Mouse (Mus musculus) kidney, embryonic 14.5 days (tissue): ENCODE measurements around the gene Olfr1275. TPM values are rescaled to one million over a fixed set of nuclear protein-coding genes. Genes with fewer than 3 reads are reported as not detected.

Experiments used
- ATAC-seq: fragments of 200-750 bp; cut with Nextera tagmentation; 2 replicates; pipeline ENCODE4 v1.8.0; 2017; ENCODE audit warnings: moderate number of reproducible peaks, mild to moderate bottlenecking, moderate TSS enrichment, moderate library complexity; ENCODE audit not compliant: low FRiP score, low TSS enrichment
- H3K27ac ChIP-seq: fragments of 300-500 bp; sonication (generic); 2 replicates; pipeline ENCODE4 v1.5.1; 2014; ENCODE audit warnings: low read depth, mild to moderate bottlenecking, low read length, moderate library complexity, mixed read lengths
- H3K27me3 ChIP-seq: fragments of 300-500 bp; sonication (generic); 2 replicates; pipeline ENCODE4 v1.6.1; 2014; ENCODE audit warnings: mild to moderate bottlenecking, low read length; ENCODE audit not compliant: control insufficient read depth, insufficient read depth
- H3K36me3 ChIP-seq: fragments of 300-500 bp; sonication (generic); 2 replicates; pipeline ENCODE4 v1.6.1; 2014; ENCODE audit warnings: low read length, mixed read lengths; ENCODE audit not compliant: control insufficient read depth, insufficient read depth
- H3K4me1 ChIP-seq: fragments of 300-500 bp; sonication (generic); 2 replicates; pipeline ENCODE4 v1.6.1; 2014; ENCODE audit warnings: low read length, mixed read lengths; ENCODE audit not compliant: control insufficient read depth, insufficient read depth
- H3K4me2 ChIP-seq: fragments of 300-500 bp; sonication (generic); replicated peaks from 2 replicates; pipeline ENCODE4 v1.6.1; 2014; ENCODE audit warnings: low read depth, mild to moderate bottlenecking, low read length
- H3K4me3 ChIP-seq: fragments of 300-500 bp; sonication (generic); 2 replicates; pipeline ENCODE4 v1.5.1; 2014; ENCODE audit warnings: mild to moderate bottlenecking, low read length
- H3K9ac ChIP-seq: fragments of 300-500 bp; sonication (generic); 2 replicates; pipeline ENCODE4 v1.6.1; 2014; ENCODE audit warnings: low read depth, mild to moderate bottlenecking, low read length, moderate library complexity
- H3K9me3 ChIP-seq: fragments of 300-500 bp; sonication (generic); 2 replicates; pipeline ENCODE4 v1.6.1; 2016; ENCODE audit warnings: low read length; ENCODE audit not compliant: control insufficient read depth
- WGBS: fragments of 180-500 bp; shearing (Covaris S2); extraction: QIAGEN DNeasy Blood & Tissue Kit; methylation state at CpG from one replicate; pipeline ENCODE4 v1.1.7; 2014; 5-methylcytosine and 5-hydroxymethylcytosine counted together
- polyA plus RNA-seq: library from polyadenylated mRNA; unstranded; fragments of >200 nt; fragmentation: Nextera tagmentation; extraction: Ambion mirVana; gene quantifications from 2 replicates; pipeline ENCODE4 v1.2.1, GENCODE M21; 2014

The Olfr1275 gene
- not detected in 2 replicates for polyA plus RNA-seq

DNA sequence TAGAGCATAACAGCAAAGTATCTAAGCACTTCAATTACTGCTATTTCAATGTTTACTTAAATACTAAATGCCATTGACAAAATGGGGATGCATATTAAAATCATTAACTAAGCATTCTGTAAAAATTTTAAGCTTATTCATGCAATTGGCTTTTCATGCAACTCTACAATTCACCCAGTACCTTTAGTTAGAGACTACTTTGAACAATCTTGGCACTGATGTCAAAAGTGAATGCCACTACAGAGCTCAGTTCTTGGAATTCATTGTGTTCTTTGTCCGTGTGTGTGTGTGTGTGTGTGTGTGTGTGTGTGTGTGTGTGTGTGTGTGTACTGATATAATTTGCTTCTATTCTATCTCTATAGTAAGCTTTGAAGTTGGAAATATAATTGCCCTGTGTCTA is at the start of gene Olfr1275:
Gene Olfr1275, minus strand, starts transcription at position 101 of the 400 bp plus-strand sequence.
- Histone ChIP-seq H3K36me3 (no peaks in the 10 kb centered on the region), H3K27me3 (no peaks in the 10 kb centered on the region), H3K9ac (no peak within 1 kb of the TSS), H3K4me2 (no peak within 1 kb of the TSS), H3K9me3 (no peaks in the 10 kb centered on the region), H3K4me1 (no peaks in the 10 kb centered on the region), H3K27ac (no peak within 1 kb of the TSS), H3K4me3 (no peak within 1 kb of the TSS)
- ATAC-seq: no peak
- 88% methylated on average over 1 of the region's 1 CpGs for WGBS

DNA sequence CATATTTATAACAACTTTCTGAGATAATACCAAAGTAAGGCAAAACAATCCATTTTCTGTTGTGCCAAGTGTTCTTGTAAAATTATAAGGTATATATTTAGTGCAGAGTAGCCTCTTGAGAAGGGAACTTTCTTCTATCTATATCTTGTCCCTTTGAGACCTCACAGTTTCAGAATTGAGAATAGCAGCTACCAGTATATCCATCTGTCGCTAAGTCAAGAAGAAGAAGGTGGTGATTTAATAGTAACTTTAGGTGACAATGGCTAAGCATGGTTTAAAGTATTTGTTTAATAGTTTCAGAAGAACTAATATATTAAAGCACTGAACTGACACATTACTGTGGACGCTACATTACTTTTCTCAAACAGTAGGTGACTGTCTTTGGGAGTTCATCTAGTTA is 38.9 kb upstream of the Olfr1275 start, which contains the start of gene Olfr1277:
Gene Olfr1277, minus strand, starts transcription at position 101 of the 400 bp plus-strand sequence.
- Histone ChIP-seq H3K4me2 (no peak within 1 kb of the TSS), H3K9me3 (no peaks in the 10 kb centered on the region), H3K27me3 (no peaks in the 10 kb centered on the region), H3K9ac (no peak within 1 kb of the TSS), H3K27ac (no peak within 1 kb of the TSS), H3K4me1 (no peaks in the 10 kb centered on the region), H3K36me3 (no peaks in the 10 kb centered on the region), H3K4me3 (no peak within 1 kb of the TSS)
- no peak for ATAC-seq
- WGBS: 72% methylated on average over 2 of the region's 2 CpGs

DNA sequence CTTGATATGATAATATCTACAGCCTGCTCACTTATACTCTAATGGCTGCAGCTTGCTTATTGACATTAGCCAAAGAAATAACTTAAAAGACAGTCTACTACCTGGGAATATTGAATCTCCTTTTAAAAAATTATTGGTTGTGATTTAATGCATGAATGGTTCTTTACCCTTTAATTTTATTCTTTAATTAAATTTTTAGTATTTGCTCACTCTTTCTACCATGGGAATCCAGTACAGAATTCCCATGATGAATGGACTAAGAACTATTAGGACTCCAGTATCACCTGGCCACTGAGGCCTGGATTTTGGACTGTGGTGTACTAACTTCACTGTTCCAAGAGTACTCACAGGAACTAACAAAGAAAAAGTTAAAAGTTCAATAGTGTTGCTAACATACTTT is 19.1 kb upstream of the Olfr1275 start, which contains the start of gene Olfr1276:
Gene Olfr1276, plus strand, starts transcription at position 301 of the 400 bp plus-strand sequence.
- Histone ChIP-seq H3K4me2 (no peak within 1 kb of the TSS), H3K4me1 (no peaks in the 10 kb centered on the region), H3K9ac (no peak within 1 kb of the TSS), H3K27ac (no peak within 1 kb of the TSS), H3K36me3 (no peaks in the 10 kb centered on the region), H3K9me3 (no peaks in the 10 kb centered on the region), H3K27me3 (no peaks in the 10 kb centered on the region), H3K4me3 (no peak within 1 kb of the TSS)
- no peak for ATAC-seq

GRCm38 (mm10) chr2:111229502-111229901 is 5.6 kb downstream of the Olfr1275 start, which contains the start of gene 4930430A15Rik:
TSS of gene 4930430A15Rik (minus strand) at chr2:111229602.
- H3K27ac ChIP-seq: no peak within 1 kb of the TSS
- no peak for ATAC-seq
- WGBS: 86% methylated on average over 6 of the region's 6 CpGs
- no peak within 1 kb of the TSS for H3K4me3 ChIP-seq
- H3K36me3 ChIP-seq: no peaks in the 10 kb centered on the region
- no peaks in the 10 kb centered on the region for H3K27me3 ChIP-seq
- H3K9ac ChIP-seq: no peak within 1 kb of the TSS
- H3K4me1 ChIP-seq: no peaks in the 10 kb centered on the region
- no peak within 1 kb of the TSS for H3K4me2 ChIP-seq
- no peaks in the 10 kb centered on the region for H3K9me3 ChIP-seq

DNA sequence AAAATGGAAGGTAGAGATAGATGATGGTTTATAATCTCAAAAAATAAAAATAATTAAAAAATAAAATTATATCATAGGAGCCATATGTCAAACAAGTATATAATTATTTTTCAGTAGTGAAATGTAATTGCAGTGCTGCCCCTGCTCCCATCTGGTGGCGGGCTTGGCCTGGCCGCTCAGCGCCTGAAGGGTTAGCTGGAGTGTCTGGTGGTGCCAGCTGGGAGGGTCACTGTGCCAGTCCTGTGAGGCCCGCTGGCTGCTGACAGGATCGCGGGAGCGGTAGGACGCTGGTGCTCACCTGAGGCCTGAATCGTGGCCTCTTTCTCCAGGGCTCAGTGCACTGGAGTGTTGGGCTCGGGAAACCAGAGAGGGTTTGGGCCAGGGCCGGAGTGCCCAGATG is 53.0 kb downstream of the Olfr1275 start:
- no peak for ATAC-seq
- Histone ChIP-seq H3K4me1 (no peaks in the 10 kb centered on the region), H3K4me2 (no peak overlapping the region), H3K9ac (no peak overlapping the region), H3K27ac (no peak overlapping the region), H3K4me3 (no peak overlapping the region), H3K9me3 (no peaks in the 10 kb centered on the region), H3K36me3 (no peaks in the 10 kb centered on the region), H3K27me3 (no peaks in the 10 kb centered on the region)
- 89% methylated on average over 11 of the region's 11 CpGs for WGBS

Other genes starting within 250 kb of the Olfr1275 start
- not detected in 2 replicates for gene Gm13941, start 129.3 kb downstream of the Olfr1275 start, polyA plus RNA-seq
- not detected in 2 replicates for gene Gm15130, start 82.3 kb downstream of the Olfr1275 start, polyA plus RNA-seq
- gene 4930430A15Rik, start 5.7 kb downstream of the Olfr1275 start, polyA plus RNA-seq: not detected in 2 replicates
- gene Olfr1276, start 19.2 kb upstream of the Olfr1275 start, polyA plus RNA-seq: not detected in 2 replicates
- not detected in 2 replicates for gene Olfr1277, start 38.8 kb upstream of the Olfr1275 start, polyA plus RNA-seq
- gene Olfr1278, start 54.9 kb upstream of the Olfr1275 start, polyA plus RNA-seq: not detected in 2 replicates
- gene Olfr1279, start 65.3 kb upstream of the Olfr1275 start, polyA plus RNA-seq: not detected in 2 replicates
- not detected in 2 replicates for gene Olfr1280, start 78.7 kb upstream of the Olfr1275 start, polyA plus RNA-seq
- gene Olfr1281, start 91.2 kb upstream of the Olfr1275 start, polyA plus RNA-seq: not detected in 2 replicates
- not detected in 2 replicates for gene Olfr1282, start 100.8 kb upstream of the Olfr1275 start, polyA plus RNA-seq
- not detected in 2 replicates for gene Olfr1283, start 131.5 kb upstream of the Olfr1275 start, polyA plus RNA-seq
- gene Olfr1284, start 140.2 kb upstream of the Olfr1275 start, polyA plus RNA-seq: not detected in 2 replicates
- not detected in 2 replicates for gene Olfr1286, start 187.8 kb upstream of the Olfr1275 start, polyA plus RNA-seq
- not detected in 2 replicates for gene Olfr1287, start 213.9 kb upstream of the Olfr1275 start, polyA plus RNA-seq
- not detected in 2 replicates for gene Olfr1288, start 238.8 kb upstream of the Olfr1275 start, polyA plus RNA-seq
- gene Olfr1289, start 245.5 kb upstream of the Olfr1275 start, polyA plus RNA-seq: not detected in 2 replicates